Mouse (Mus musculus) myocyte (in vitro differentiated cells): ENCODE results near the gene Tmem8b.

Source experiments
- CEBPB ChIP-seq: IDR thresholded peaks from 2 replicates; pipeline ENCODE4 v1.6.1; 2011; ENCODE audit warnings: mild to moderate bottlenecking, moderate library complexity; ENCODE audit not compliant: poor library complexity, insufficient read depth, severe bottlenecking
- POLR2A ChIP-seq: IDR thresholded peaks from one replicate; pipeline ENCODE4 v1.6.1; 2011; ENCODE audit warnings: low read depth, mild to moderate bottlenecking, control low read depth, moderate library complexity; ENCODE audit not compliant: insufficient read length

GRCm38 (mm10) chr4:43696561-43696960 is 27.8 kb downstream of the Tmem8b start:
- no peak for TF ChIP-seq POLR2A
- no peak for TF ChIP-seq CEBPB
